Mouse (Mus musculus) midbrain, embryonic 14.5 days (tissue): ENCODE results near the gene Kiss1. TPM values are rescaled to one million over a fixed set of nuclear protein-coding genes. Genes with fewer than 3 reads are reported as not detected.

Experiments
- ATAC-seq: fragments of 200-750 bp; cut with Nextera tagmentation; 2 replicates; pipeline ENCODE4 v1.8.0; 2017; ENCODE audit warnings: moderate number of reproducible peaks, moderate library complexity; ENCODE audit not compliant: low FRiP score, low TSS enrichment
- DNase-seq: peaks from one replicate; pipeline ENCODE4 v3.0.0-alpha.2; 2015
- H3K27ac ChIP-seq: fragments of 300-500 bp; sonication (generic); replicated peaks from 2 replicates; pipeline ENCODE4 v1.5.1; 2014; ENCODE audit warnings: mild to moderate bottlenecking, low read depth, low read length, moderate library complexity
- H3K27me3 ChIP-seq: fragments of 300-500 bp; sonication (generic); 2 replicates; pipeline ENCODE4 v1.6.1; 2014; ENCODE audit warnings: low read length, control low read depth, mixed read lengths; ENCODE audit not compliant: control insufficient read depth, insufficient read depth
- H3K36me3 ChIP-seq: fragments of 300-500 bp; sonication (generic); 2 replicates; pipeline ENCODE4 v1.6.1; 2014; ENCODE audit warnings: low read length, control low read depth; ENCODE audit not compliant: control insufficient read depth, insufficient read depth
- H3K4me1 ChIP-seq: fragments of 300-500 bp; sonication (generic); 2 replicates; pipeline ENCODE4 v1.6.1; 2014; ENCODE audit warnings: mild to moderate bottlenecking, antibody characterized with exemption, low read length, control low read depth; ENCODE audit not compliant: control insufficient read depth, insufficient read depth
- H3K4me2 ChIP-seq: fragments of 300-500 bp; sonication (generic); 2 replicates; pipeline ENCODE4 v1.6.1; 2014; ENCODE audit warnings: mild to moderate bottlenecking, low read length, moderate library complexity
- H3K4me3 ChIP-seq: fragments of 300-500 bp; sonication (generic); replicated peaks from 2 replicates; pipeline ENCODE4 v1.5.1; 2014; ENCODE audit warnings: low read depth, low read length
- H3K9ac ChIP-seq: fragments of 300-500 bp; sonication (generic); replicated peaks from 2 replicates; pipeline ENCODE4 v1.6.1; 2014; ENCODE audit warnings: mild to moderate bottlenecking, low read length, moderate library complexity
- H3K9me3 ChIP-seq: fragments of 300-500 bp; sonication (generic); 2 replicates; pipeline ENCODE4 v1.6.1; 2016; ENCODE audit warnings: low read length, control low read depth, mixed read lengths; ENCODE audit not compliant: control insufficient read depth
- WGBS: fragments of 180-500 bp; shearing (Covaris S2); extraction: QIAGEN DNeasy Blood & Tissue Kit; methylation state at CpG from one replicate; pipeline ENCODE4 v1.1.7; 2014; 5-methylcytosine and 5-hydroxymethylcytosine counted together
- polyA plus RNA-seq: library from polyadenylated mRNA; unstranded; fragments of >200 nt; fragmentation: Nextera tagmentation; extraction: Ambion mirVana; gene quantifications from 2 replicates; pipeline ENCODE4 v1.2.1, GENCODE M21; 2014

Gene Kiss1
- polyA plus RNA-seq, 1 experiment from 2014 or later, result not detected

- Histone ChIP-seq H3K4me2 (no peak overlapping the region), H3K9ac (no peak overlapping the region), H3K27ac (no peak overlapping the region), H3K27me3 (no peaks in the 10 kb centered on the region), H3K4me3 (no peak overlapping the region), H3K36me3 (peaks cover 79% of the 10 kb centered on the region), H3K4me1 (no peaks in the 10 kb centered on the region), H3K9me3 (no peaks in the 10 kb centered on the region)
- WGBS, result 95% methylated on average over 12 of the region's 12 CpGs
- ATAC-seq (no peak), DNase-seq (no peak)
Observed at GRCm38 (mm10) chr1:133287880-133288279, 33.8 kb upstream of the Kiss1 start.

- H3K9me3 ChIP-seq, result no peaks in the 10 kb centered on the region
- H3K9ac ChIP-seq, result no peak overlapping the region
- 96% methylated on average over 6 of the region's 6 CpGs for WGBS
- H3K27me3 ChIP-seq, result no peaks in the 10 kb centered on the region
- H3K4me1 ChIP-seq, result no peaks in the 10 kb centered on the region
- peaks cover 86% of the 10 kb centered on the region for H3K36me3 ChIP-seq
- H3K4me3 ChIP-seq, result no peak overlapping the region
- ATAC-seq (no peak), DNase-seq (no peak)
- no peak overlapping the region for H3K27ac ChIP-seq
- no peak overlapping the region for H3K4me2 ChIP-seq
Observed at GRCm38 (mm10) chr1:133291888-133292287, 29.8 kb upstream of the Kiss1 start.

GRCm38 (mm10) chr1:133292608-133293007, 29.1 kb upstream of the Kiss1 start:
- Histone ChIP-seq H3K9me3 (no peaks in the 10 kb centered on the region), H3K27me3 (no peaks in the 10 kb centered on the region), H3K36me3 (peaks cover 84% of the 10 kb centered on the region), H3K4me1 (no peaks in the 10 kb centered on the region), H3K9ac (no peak overlapping the region), H3K4me3 (no peak overlapping the region), H3K27ac (no peak overlapping the region), H3K4me2 (no peak overlapping the region)
- no peak for DNase-seq
- ATAC-seq, result no peak

- 93% methylated on average over 9 of the region's 9 CpGs for WGBS
- Histone ChIP-seq H3K9me3 (no peaks in the 10 kb centered on the region), H3K4me1 (no peaks in the 10 kb centered on the region), H3K4me3 (no peak overlapping the region), H3K27ac (no peak overlapping the region), H3K27me3 (no peaks in the 10 kb centered on the region), H3K9ac (no peak overlapping the region), H3K36me3 (peaks cover 84% of the 10 kb centered on the region), H3K4me2 (no peak overlapping the region)
- DNase-seq, result no peak
- no peak for ATAC-seq
Observed at GRCm38 (mm10) chr1:133296376-133296775, 25.3 kb upstream of the Kiss1 start.

GRCm38 (mm10) chr1:133298816-133299215, 22.9 kb upstream of the Kiss1 start:
- 47% methylated on average over 14 of the region's 14 CpGs for WGBS
- Histone ChIP-seq H3K36me3 (peaks cover 74% of the 10 kb centered on the region), H3K27me3 (no peaks in the 10 kb centered on the region), H3K9ac (no peak overlapping the region), H3K27ac (0 out of 2 replicates have a peak overlapping the region, but pooled peaks have one; percentile 5), H3K4me3 (no peak overlapping the region), H3K4me1 (no peaks in the 10 kb centered on the region), H3K4me2 (no peak overlapping the region), H3K9me3 (no peaks in the 10 kb centered on the region)
- no peak for ATAC-seq
- DNase-seq, result no peak

- H3K9ac ChIP-seq, result no peak overlapping the region
- peak; percentile 60 for DNase-seq
- H3K4me2 ChIP-seq, result no peak overlapping the region
- H3K27me3 ChIP-seq, result no peaks in the 10 kb centered on the region
- H3K9me3 ChIP-seq, result no peaks in the 10 kb centered on the region
- ATAC-seq, result no peak
- H3K27ac ChIP-seq, result 0 out of 2 replicates have a peak overlapping the region, but pooled peaks have one; percentile 32
- 31% methylated on average over 3 of the region's 3 CpGs for WGBS
- H3K4me1 ChIP-seq, result peaks cover 7% of the 10 kb centered on the region; the same call in 1 of the 2 replicates
- H3K36me3 ChIP-seq, result peaks cover 42% of the 10 kb centered on the region
- H3K4me3 ChIP-seq, result no peak overlapping the region
Observed at GRCm38 (mm10) chr1:133302540-133302939, 19.1 kb upstream of the Kiss1 start.

GRCm38 (mm10) chr1:133306842-133307241, 14.8 kb upstream of the Kiss1 start:
- no peak overlapping the region for H3K27ac ChIP-seq
- H3K4me1 ChIP-seq, result peaks cover 8% of the 10 kb centered on the region; the same call in 1 of the 2 replicates
- no peak overlapping the region for H3K9ac ChIP-seq
- H3K27me3 ChIP-seq, result no peaks in the 10 kb centered on the region
- H3K36me3 ChIP-seq, result peaks cover 8% of the 10 kb centered on the region; the same call in 1 of the 2 replicates
- DNase-seq (peak; percentile 82), ATAC-seq (peak; percentile 24; the same call in 1 of the 2 replicates)
- H3K9me3 ChIP-seq, result no peaks in the 10 kb centered on the region
- no peak overlapping the region for H3K4me2 ChIP-seq
- whole genome bisulfite sequencing, result 1% methylated on average over 4 of the region's 4 CpGs
- no peak overlapping the region for H3K4me3 ChIP-seq

- Histone ChIP-seq H3K4me2 (no peak overlapping the region), H3K36me3 (peaks cover 4% of the 10 kb centered on the region; the same call in 1 of the 2 replicates), H3K4me3 (no peak overlapping the region), H3K27me3 (no peaks in the 10 kb centered on the region), H3K9me3 (no peaks in the 10 kb centered on the region), H3K9ac (no peak overlapping the region), H3K27ac (no peak overlapping the region), H3K4me1 (peaks cover 8% of the 10 kb centered on the region; the same call in 1 of the 2 replicates)
- no peak for ATAC-seq
- WGBS, result 12% methylated on average over 6 of the region's 6 CpGs
- peak; percentile 89 for DNase-seq
Observed at GRCm38 (mm10) chr1:133307318-133307717, 14.4 kb upstream of the Kiss1 start.

GRCm38 (mm10) chr1:133309652-133310267, 11.9 kb upstream of the Kiss1 start, which contains the start of gene Golt1a:
Golt1a (plus strand) TSS chr1:133309800.
- no peak within 1 kb of the TSS for H3K27ac ChIP-seq
- H3K4me3 ChIP-seq, result no peak within 1 kb of the TSS
- DNase-seq, result no peak
- H3K9ac ChIP-seq, result no peak within 1 kb of the TSS
- no peaks in the 10 kb centered on the region for H3K36me3 ChIP-seq
- H3K4me1 ChIP-seq, result peaks cover 13% of the 10 kb centered on the region; the same call in 1 of the 2 replicates
- no peak within 1 kb of the TSS for H3K4me2 ChIP-seq
- H3K9me3 ChIP-seq, result no peaks in the 10 kb centered on the region
- H3K27me3 ChIP-seq, result no peaks in the 10 kb centered on the region
- no peak for ATAC-seq
- 76% methylated on average over 14 of the region's 14 CpGs for WGBS
